Mouse (Mus musculus) lung, postnatal 14 days (tissue): ENCODE data around the gene Itpa.
A peak's percentile ranks its signal among the peaks of the same experiment; 100 is the strongest.

ENCODE experiments used
- DNase-seq: peaks from one replicate; pipeline ENCODE4 v3.0.0; 2021

Gene Itpa

DNA sequence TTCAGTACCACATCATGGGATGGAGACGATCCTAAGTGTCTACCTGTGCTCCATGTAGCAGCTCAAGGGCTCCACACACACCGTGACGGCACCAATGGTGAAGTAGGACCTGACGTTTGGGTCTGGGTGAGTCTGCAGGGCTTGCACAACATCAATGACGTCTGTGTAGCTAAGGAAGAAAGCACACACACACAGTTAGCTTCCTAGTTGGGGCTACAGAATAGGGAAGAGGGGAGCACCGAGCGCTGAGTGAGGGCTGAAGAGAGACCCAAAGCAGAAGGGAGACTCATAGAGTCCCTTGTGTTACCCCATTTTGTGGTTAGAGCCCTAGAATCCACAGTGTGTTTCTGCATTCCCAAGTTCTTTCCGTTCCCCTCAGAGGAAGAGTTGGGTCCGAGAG, 63.3 kb downstream of the Itpa start:
- peak; percentile 11 for DNase-seq
